Mouse (Mus musculus): ENCODE measurements at regions not wholly inside any gene's neighbourhood (a gene's known extent, or its start where the extent isn't known, plus 50 kb on each side); places are given as distances from the start of the nearest gene placed in this dataset.

- TF ChIP-seq CTCF (IDR thresholded peaks at IDR 0.05): no peak
- DNase-seq: no peak
- Histone ChIP-seq H3K27ac (no peak overlapping the region), H3K4me3 (no peak overlapping the region)
- intact Hi-C loops (cut with DNase I): no loop called here
Observed at GRCm38 (mm10) chr13:116795041-116795440, 230.3 kb downstream of the Parp8 start.

GRCm38 (mm10) chr13:116781616-116782015 lies 243.7 kb downstream of the Parp8 start:
- TF ChIP-seq CTCF (IDR thresholded peaks at IDR 0.05): no peak
- intact Hi-C loops (cut with DNase I): no loop called here
- no peak overlapping the region for H3K4me3 ChIP-seq
- no peak for DNase-seq
- no peak overlapping the region for H3K27ac ChIP-seq

- Histone ChIP-seq H3K27ac (no peak overlapping the region), H3K4me3 (no peak overlapping the region)
- TF ChIP-seq CTCF (IDR thresholded peaks at IDR 0.05): no peak
- intact Hi-C loops (cut with DNase I): no loop called here
- no peak for DNase-seq
Observed at GRCm38 (mm10) chr13:116765491-116765890, 259.8 kb downstream of the Parp8 start.

DNA sequence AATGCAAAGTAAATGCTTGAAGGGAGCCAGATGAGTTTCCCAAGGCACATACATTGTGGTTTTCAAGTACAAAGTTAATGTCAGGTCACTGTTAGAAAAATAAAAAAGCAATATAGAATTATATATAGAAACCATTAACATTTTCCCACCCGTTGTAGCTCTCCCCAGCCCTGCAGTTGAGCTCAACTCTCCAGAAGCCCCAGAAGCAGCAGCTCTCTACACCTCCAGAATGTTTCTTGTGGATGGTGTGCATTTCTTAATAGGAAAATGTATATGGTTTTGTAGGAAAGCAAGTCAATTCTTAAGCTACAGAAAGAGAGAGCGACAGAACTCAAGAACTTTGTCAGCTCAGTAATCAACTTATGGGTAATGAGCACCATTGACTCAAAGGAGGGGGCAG lies 265.4 kb downstream of the Parp8 start:
- Histone ChIP-seq H3K27ac (no peak overlapping the region), H3K4me3 (no peak overlapping the region)
- no peak for DNase-seq
- intact Hi-C loops (cut with DNase I): no loop called here
- no peak for TF ChIP-seq CTCF (IDR thresholded peaks at IDR 0.05)

GRCm38 (mm10) chr13:116740825-116741224 lies 284.5 kb downstream of the Parp8 start:
- intact Hi-C loops (cut with DNase I): no loop called here
- Histone ChIP-seq H3K4me3 (no peak overlapping the region), H3K27ac (no peak overlapping the region)
- no peak for DNase-seq
- TF ChIP-seq CTCF (IDR thresholded peaks at IDR 0.05): no peak

DNA sequence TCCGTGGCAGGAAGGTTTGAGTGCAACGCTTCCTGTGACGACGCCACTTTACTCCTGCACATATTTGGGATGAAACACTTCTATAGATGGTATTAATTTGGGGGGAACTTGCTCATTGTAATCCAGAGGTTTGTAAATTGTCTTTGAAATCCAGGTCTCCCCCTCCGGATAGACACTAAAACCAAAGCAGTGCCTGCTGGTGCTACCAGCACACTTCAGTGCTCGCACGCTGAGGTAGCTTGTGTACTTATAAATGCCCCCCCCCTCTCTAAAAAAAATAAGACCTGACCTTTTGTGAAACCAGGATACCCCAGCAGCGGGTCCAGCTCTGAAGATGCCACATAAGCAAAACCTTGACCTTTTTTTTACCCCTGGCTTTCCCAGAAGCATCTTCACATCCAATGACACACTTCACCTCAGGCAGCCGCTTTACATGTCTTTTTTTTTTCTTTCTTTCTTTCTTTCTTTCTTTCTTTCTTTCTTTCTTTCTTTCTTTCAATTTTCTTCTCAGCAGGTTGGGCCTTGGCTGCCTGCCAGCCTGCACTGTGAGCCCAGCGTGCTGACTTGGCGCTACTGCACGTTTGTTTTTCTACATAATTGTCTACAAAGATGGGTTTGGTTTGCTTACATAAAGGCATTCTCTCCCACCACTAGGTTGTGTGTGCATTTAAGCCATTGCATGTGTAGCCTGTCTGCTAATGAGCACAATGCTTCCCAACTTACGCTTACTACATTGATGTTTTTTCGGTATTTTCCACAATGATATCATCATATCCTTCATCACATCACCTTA lies 301.8 kb downstream of the Parp8 start:
- TF ChIP-seq CTCF (IDR thresholded peaks at IDR 0.05): no peak
- DNase-seq: no peak
- no peak overlapping the region for H3K4me3 ChIP-seq
- H3K27ac ChIP-seq: no peak overlapping the region
- intact Hi-C loops (cut with DNase I): no loop called here

GRCm38 (mm10) chr13:116714809-116715208 lies 310.5 kb downstream of the Parp8 start:
- intact Hi-C loops (cut with DNase I): loop anchor here (5.0 to 10.0 kb wide), 2 partner anchors 1483 to 1730 kb away; no protein-coding TSS in a partner anchor
- DNase-seq: peak; percentile 55
- H3K27ac ChIP-seq: no peak overlapping the region
- H3K4me3 ChIP-seq: no peak overlapping the region
- peak; percentile 60 for TF ChIP-seq CTCF (IDR thresholded peaks at IDR 0.05)

GRCm38 (mm10) chr13:116711866-116712593 lies 313.3 kb downstream of the Parp8 start:
- TF ChIP-seq CTCF (IDR thresholded peaks at IDR 0.05): peak; percentile 69
- intact Hi-C loops (cut with DNase I): loop anchor here (10.0 kb wide), 1 partner anchor 1727 kb away; no protein-coding TSS in a partner anchor
- peak overlapping the region; percentile 67 for H3K4me3 ChIP-seq
- H3K27ac ChIP-seq: no peak overlapping the region
- peak; percentile 66 for DNase-seq

- no peak for DNase-seq
- no peak for TF ChIP-seq CTCF (IDR thresholded peaks at IDR 0.05)
- intact Hi-C loops (cut with DNase I): loop anchor here (10.0 kb wide), 1 partner anchor 1727 kb away; no protein-coding TSS in a partner anchor
- Histone ChIP-seq H3K27ac (no peak overlapping the region), H3K4me3 (peak overlapping the region; percentile 67)
Observed at GRCm38 (mm10) chr13:116711148-116711865, 314.0 kb downstream of the Parp8 start.

DNA sequence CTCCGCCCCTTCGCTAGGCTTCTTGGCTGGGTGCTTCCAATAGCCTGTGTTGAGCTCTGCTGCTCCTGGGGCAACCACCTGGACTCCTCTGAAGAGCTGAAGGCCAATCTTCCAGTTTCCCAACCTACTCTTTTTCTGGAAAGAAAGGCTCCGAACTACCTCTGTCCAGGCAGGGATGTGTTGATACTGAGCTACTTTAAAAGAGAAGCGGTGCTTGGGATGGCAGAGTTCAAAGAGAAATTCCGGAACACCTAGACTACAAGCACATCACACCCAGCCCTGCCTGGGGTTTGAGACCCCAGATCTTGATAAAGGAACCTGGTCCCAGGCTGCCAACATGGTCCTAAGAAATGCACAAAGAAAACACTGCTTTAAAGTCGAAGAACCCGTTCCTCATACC lies 315.7 kb downstream of the Parp8 start:
- DNase-seq: no peak
- H3K4me3 ChIP-seq: no peak overlapping the region
- intact Hi-C loops (cut with DNase I): loop anchor here (10.0 kb wide), 1 partner anchor 1725 kb away; no protein-coding TSS in a partner anchor
- no peak overlapping the region for H3K27ac ChIP-seq
- TF ChIP-seq CTCF (IDR thresholded peaks at IDR 0.05): no peak

DNA sequence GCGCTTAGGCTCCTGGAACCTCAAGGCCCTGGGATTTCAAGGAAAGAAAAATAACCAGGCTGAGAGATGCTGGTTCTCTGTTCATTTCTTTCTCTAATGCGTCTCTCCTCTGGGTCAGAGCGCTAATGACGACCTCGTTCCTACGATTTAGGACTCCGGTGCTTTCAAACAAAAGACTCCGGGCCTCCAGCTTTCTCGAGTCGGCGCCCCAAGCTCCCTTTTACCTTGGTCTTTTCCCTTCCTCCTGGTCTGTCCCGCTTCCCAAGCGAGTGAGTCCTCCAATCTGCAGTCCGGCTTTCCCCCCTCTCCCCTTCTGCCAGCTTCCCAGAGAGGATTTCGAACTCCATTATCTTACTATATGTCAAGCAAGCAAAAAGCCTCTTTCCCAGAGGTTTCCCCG lies 316.5 kb downstream of the Parp8 start:
- no peak for DNase-seq
- no peak overlapping the region; the same call in 1 of the 2 replicates for H3K4me3 ChIP-seq
- intact Hi-C loops (cut with DNase I): no loop called here
- no peak for TF ChIP-seq CTCF (IDR thresholded peaks at IDR 0.05)
- no peak overlapping the region for H3K27ac ChIP-seq

DNA sequence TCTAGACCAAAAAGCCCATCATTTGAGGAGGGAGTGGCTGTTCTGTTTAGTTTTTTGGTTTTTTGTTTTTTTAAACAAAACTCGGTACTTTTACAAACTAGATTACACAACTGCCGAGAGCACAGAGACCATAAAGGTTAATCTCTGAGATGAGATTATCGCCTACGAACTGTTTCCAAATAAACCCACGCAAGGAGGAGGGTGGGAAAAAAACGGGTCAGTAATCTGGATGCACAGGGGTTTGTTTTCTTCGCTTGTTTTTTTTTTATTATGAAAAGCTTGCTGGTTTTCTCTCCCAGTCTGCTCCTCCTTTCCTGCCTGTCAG lies 316.9 kb downstream of the Parp8 start:
- intact Hi-C loops (cut with DNase I): no loop called here
- Histone ChIP-seq H3K4me3 (peak overlapping the region; percentile 1; the same call in 1 of the 2 replicates), H3K27ac (0 out of 2 replicates have a peak overlapping the region, but pooled peaks have one; percentile 20)
- no peak for TF ChIP-seq CTCF (IDR thresholded peaks at IDR 0.05)
- no peak for DNase-seq

Measured in gastrocnemius, adult 2 months (tissue).